Mouse (Mus musculus): Measurements from ENCODE around the gene Gna12. TPM values are rescaled to one million over a fixed set of nuclear protein-coding genes. Genes with fewer than 3 reads are reported as not detected.
A peak's percentile ranks its signal among the peaks of the same experiment; 100 is the strongest.

The Gna12 gene
- total RNA-seq (2014; fragmentation: Nextera tagmentation), result 54.8 and 74.3 TPM in 2 replicates
- total RNA-seq (2017), result 27.8 and 37.6 TPM in 2 replicates

DNA sequence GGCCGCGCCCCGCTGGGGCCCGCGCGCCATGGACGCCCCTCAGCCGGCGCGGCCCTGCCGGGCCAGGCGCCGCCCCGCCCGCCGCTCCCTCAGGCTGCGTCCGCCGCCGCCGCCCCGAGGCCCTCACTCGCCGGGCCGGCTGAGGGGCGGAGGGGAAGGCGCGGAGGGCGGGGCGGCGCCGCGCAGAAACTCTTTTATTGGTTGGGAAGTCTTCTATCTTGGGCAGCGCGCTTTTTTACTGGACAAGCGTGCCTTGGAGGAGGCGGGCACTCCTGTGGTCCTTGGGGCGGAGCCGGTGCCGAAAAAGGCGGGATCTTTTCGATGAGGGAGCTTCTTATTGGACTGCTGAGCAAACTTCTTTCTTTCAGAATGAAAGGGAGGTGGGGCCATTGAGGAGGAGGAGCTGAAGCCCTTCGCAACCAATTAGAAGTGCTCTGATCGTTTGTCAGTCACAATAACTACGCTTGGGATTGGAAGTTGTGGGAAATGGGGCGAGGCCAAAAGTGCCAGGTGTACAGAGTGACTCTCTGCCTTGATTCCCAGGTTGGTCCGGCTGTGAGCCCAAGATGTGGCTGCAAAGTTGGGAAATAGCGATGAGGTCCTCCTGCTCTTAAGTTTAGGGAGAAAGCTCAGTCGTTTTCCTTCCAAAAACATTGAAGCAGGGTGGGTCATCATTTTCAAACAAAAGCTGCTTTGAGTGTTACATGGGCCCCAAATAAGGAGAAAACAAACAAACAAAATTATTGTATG lies at the start of gene Gna12:
Gna12 (minus strand) TSS at position 118 of the 750 bp plus-strand sequence.
- ATAC-seq (replicated peaks; ENCODE audit: low FRiP score, low TSS enrichment, poor library complexity, severe bottlenecking), result peak; percentile 94

DNA sequence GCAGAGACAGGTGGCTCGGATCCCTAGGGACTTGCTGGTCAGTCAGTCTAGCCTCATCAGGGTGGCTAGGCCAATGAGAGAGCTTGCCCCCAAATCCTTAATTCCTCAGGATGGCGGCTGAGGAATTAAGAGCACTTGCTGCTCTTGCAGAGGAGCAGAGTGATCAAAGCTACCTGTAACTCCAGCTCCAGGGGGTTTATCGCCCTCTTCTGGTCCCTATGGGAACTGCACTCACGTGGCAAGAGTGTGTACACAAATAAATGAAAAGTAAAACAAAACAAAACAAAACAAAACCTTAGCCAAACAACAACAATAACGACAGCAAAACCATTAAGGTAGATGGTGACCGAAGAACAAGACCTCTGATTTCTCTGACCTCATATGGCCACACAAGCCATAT lies 48.4 kb upstream of the Gna12 start:
- ATAC-seq (replicated peaks; ENCODE audit: low FRiP score, low TSS enrichment, poor library complexity, severe bottlenecking), result no peak

DNA sequence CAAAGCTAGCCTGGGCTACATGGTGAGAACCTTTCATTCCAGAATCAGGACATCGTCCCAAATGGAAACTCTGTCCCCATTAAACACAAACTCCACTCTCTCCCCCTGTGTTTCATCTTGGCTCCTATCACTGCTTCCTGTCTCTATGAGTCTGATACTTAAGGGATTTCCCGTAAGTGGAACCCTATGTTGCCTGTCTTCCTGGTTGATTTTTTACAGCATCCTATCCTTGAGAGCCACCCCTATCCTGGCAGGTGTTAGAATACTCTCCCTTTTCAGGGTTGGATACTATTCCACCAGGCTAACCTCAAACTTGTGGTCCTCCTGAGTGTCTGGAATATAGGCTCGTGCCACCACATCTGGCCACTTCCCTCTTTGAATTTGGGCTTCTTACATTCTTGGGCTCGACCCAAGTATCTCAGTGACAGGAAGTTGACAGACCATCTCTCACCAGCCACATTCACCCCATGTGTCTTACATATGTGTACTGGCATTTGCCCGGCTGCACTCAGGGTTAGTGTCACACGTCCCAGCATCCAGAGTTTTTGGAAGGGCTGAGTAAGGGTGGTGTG lies 43.6 kb upstream of the Gna12 start:
- no peak for ATAC-seq (replicated peaks; ENCODE audit: low FRiP score, low TSS enrichment, poor library complexity, severe bottlenecking)

DNA sequence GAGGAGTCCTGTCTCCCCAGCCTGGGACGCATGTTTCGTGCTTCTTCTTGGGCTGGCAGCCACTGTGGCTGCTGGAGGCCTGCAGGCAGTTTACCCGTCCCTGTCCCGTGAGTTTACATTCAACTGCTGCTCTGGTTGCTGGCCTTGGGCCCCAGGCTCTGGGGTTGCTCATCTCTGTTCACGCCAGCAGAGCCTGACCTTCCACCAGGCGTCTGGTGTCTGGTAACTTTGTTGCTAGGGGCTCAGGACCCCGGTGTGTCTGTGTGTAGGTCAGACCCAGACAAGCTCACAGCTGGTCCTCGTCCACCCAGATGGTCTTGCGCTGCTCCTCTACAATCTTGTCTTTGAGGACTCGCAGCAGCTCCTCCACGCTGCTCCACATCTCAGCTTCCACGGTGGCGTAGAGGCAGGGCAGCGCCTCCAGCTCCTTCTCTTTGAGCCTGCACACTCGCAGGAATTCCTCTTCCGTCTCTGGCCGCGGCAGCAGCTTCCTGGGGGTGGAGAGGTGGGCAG lies 42.9 kb upstream of the Gna12 start:
- ATAC-seq (replicated peaks; ENCODE audit: low FRiP score, low TSS enrichment, poor library complexity, severe bottlenecking), result no peak

DNA sequence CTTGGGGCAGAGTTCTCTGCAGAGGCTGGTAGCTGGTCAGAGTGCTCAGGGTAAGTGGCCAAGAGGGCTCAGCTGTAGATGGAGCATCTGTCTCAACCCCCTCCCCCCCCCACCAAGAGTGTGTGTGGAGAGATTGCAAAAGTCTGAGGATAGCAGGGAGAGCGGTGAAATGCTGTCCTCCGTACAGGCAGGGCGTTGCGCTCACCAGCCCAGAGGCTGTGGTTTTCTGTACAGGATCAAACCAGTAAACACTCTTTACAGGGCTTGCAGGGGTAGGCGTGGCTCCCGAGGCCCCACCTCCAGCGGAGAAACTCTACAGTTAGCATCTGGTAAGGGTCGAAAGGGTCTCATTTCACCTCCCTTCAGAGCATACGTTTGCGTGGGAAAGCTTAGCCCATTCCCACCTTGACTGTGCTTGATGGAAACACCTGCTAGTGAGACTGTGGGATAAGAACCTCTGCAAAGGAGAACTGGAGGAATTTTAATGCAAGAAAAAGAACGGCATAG lies 42.4 kb upstream of the Gna12 start:
- peak; percentile 72 for ATAC-seq (replicated peaks; ENCODE audit: low FRiP score, low TSS enrichment, poor library complexity, severe bottlenecking)

DNA sequence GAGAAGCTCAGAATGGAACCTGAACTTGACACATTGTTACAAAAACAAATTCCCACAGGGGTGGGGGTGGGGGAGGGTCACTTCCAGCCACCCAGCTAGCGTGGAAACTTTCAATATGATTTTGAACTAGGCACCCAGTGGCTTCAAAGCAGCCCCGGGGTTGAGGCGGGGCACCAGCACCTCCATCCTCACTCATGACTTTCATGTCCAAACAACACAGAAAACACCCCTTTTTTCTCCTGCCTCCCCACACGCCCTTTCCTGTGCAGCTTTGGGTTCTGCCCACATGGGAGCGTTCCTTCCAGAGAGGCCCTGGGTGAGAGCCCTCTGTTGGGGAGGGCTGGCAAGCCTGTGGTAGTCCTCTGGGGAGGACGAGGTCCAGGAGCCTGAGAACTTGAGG lies 41.0 kb upstream of the Gna12 start:
- ATAC-seq (replicated peaks; ENCODE audit: low FRiP score, low TSS enrichment, poor library complexity, severe bottlenecking), result no peak

DNA sequence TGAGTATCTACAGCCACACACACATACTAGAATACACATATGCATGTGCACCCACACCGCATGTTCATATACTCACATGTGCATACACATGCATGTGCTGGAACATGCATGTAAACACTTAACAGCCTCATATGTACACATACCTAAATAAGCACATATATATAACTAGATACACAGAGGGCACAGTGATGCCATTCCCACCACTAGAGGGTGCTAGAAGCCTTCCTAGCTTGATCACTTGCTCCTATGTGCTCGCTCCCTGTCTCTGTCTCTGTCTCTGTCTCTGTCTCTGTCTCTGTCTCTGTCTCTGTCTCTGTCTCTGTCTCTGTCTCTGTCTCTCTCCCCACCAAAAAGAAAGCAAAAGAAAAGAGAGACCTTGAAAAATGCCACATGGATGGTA lies 38.8 kb upstream of the Gna12 start:
- ATAC-seq (replicated peaks; ENCODE audit: low FRiP score, low TSS enrichment, poor library complexity, severe bottlenecking), result peak; percentile 78; the same call in 1 of the 2 replicates

DNA sequence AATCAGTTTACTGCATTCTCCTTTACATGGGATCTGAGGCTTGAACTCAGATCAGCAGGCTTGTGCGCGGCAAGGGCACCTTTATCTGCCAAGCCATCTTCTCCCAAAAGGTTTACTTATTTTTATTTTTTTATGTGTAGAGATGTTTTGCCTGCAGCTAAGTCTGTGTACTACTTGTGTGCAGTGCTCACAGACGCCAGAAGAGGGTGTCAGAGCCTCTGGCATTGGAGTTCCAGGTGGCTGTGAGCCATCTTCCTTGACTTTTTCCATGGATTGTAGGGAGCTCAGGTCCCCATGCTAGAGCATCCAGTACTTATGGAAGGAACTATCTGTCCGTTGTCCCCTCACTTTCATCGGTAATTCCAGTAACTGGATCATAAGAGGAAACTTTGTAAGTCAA lies 29.5 kb upstream of the Gna12 start:
- no peak for ATAC-seq (replicated peaks; ENCODE audit: low FRiP score, low TSS enrichment, poor library complexity, severe bottlenecking)

DNA sequence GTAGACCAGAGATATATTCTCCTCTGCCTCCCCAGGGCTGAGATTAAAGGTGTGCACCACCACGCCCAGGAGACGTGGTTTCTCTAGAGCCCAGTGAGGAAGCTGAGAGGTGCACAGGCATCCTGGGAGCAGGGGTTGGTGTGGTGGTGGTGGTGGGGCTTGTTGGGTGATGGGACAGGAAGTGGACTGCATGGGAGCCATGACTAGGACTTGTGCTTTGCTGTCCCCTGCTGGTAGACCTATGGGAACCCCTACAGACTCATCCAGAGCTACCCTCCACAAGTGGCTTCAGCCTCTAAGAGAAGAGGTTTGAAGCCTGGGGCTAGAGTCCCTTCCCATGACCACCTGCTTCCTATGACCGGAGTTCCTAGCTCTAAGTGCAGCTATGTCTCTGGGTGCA lies 28.1 kb upstream of the Gna12 start:
- peak; percentile 53 for ATAC-seq (replicated peaks; ENCODE audit: low FRiP score, low TSS enrichment, poor library complexity, severe bottlenecking)

DNA sequence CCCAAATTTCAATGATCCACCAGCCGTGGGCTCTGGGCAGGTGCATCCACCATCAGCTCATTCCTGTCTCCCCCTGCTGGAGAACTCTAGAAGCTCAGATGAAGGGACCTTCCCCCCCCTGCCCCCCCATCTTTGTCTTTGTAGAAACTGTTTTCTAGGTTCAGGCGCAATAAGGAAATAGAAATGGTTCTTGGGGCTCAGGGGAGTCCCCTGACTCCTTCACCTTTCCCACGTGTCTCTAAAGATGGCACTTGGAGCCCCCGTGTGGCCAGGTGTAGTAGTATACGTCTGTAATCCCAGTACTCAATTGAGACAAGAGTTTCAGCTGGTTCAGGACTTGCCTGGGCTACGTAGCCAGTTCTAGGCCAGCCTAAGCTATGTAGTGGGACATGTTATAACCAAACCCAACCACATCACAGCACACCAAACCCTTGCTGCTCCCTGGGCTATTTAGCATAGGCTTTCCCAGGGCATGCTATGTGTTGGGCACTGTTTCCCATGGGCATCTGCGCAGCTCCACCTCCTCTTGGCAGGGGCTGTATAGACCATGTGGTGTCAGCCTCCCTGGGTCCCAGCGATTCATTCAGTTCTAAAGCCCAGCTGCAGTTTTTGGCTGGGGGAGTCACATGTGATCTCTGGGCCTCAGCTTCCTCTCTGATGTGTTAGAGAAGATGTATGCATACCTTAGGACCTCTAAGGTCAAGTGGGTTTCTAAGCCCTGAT lies 27.4 kb upstream of the Gna12 start:
- ATAC-seq (replicated peaks; ENCODE audit: low FRiP score, low TSS enrichment, poor library complexity, severe bottlenecking), result peak; percentile 53; the same call in 1 of the 2 replicates

DNA sequence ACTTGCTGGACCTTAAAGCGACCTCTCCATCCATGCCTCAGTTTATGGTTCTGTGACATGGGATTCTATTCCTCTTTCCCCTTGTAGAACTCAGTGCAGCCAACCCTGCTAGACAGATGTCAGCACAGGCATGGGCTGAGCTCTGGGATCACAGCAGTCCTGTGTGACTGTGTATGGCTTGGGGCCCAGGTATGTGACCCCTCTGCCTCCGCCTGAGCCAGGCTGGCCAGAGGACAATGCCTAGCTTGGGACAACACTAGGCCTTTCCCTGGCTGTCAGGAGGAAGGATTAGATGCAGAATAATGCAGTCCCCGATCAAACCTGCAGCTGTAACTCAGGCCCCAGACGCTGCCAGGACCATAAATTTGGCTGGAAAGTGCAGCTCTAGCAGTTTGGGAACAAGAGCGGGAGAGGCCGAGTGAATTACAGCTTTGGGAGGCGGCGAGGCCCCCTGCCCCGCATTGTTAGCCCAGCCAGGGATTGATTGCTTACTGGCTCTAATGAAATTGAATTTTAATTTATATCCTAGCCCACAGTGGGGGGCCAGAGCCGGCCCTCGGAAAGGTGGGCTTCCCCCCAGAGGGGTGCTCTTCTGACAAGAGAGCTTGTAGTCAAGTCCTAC lies 25.8 kb upstream of the Gna12 start:
- no peak for ATAC-seq (replicated peaks; ENCODE audit: low FRiP score, low TSS enrichment, poor library complexity, severe bottlenecking)

DNA sequence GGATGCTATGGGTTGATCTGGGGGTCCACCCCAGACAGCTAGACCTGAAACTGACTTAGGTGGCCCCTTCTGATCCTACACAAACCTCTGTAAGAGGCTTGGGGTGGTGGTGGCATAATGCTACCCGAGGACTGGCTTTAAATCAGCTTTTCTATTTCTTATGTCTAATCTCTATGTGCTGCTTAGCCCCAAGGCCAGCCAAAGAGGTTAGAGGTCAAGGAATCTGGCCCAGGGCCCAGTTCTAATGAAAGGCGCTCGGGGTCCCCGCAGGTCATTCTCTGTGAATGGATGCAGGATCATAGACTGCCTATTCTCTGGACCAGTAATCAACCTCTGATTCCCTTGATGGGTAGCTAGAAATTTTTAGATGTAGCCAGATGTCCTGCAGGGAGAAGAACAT lies 24.5 kb upstream of the Gna12 start:
- no peak for ATAC-seq (replicated peaks; ENCODE audit: low FRiP score, low TSS enrichment, poor library complexity, severe bottlenecking)

DNA sequence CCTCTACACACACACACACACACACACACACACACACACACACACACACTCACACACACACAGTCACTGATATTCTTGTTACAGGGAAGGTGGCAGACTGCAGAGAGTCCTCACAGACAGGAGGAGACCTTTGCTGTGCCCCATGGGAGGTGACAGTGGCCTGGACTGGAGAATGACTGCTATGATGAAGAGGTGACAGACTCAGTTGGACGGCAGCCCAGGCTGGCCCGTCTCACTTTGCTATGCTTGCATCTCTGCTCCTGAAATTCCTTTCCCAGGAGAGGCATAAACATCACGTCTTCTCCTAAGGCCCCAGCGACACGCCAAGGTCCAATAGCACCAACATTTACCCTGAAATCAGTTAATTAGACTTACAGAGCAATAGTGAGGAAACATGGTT lies 23.5 kb upstream of the Gna12 start:
- ATAC-seq (replicated peaks; ENCODE audit: low FRiP score, low TSS enrichment, poor library complexity, severe bottlenecking), result no peak

DNA sequence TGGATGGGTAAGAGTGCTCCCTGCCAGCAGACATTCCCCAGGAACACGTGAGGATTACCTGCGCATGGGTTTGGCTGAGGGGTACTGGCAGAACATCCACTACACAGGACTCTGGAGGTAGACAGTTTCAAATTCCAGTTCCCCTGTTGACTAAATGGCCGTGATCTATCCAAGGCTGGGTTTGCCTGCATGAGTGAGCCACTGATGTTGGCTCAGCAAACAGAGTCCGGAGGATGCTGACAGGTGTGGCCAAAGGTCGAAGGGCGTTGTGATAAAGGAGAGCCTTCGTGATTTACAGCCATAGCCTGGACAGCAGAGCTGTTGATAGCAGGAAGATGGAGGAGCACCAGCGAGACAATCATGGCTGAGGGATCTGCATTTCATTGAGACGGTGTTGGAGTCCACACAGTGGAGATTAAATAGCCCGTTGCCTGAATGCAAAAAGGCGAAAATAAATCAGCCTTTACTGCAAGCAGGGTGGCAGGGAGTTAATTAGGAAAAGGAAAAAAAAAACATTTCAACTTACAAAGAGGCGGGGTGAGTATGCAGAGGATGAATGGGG lies 22.3 kb upstream of the Gna12 start:
- ATAC-seq (replicated peaks; ENCODE audit: low FRiP score, low TSS enrichment, poor library complexity, severe bottlenecking), result no peak

DNA sequence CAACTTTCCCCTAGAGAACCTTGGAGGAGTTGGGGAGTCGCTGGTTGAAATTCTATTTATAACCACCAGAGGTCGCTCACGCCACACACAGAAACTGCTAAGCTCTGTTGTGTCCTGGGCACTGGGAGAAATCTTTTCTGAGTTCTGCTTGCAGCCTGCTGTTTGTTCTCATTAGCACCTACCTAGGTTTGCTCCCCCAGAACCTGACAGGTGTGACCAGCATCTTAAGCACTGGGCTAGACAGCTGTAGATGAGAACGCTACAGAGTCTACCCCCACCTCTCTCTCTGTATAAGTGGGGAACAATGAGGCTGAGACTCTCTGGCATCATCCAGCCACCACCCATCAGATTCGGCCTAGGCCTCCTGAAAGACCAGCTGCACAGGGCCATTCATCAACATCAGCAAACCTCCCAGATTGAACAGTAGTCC lies 17.1 kb upstream of the Gna12 start:
- ATAC-seq (replicated peaks; ENCODE audit: low FRiP score, low TSS enrichment, poor library complexity, severe bottlenecking), result peak; percentile 78

DNA sequence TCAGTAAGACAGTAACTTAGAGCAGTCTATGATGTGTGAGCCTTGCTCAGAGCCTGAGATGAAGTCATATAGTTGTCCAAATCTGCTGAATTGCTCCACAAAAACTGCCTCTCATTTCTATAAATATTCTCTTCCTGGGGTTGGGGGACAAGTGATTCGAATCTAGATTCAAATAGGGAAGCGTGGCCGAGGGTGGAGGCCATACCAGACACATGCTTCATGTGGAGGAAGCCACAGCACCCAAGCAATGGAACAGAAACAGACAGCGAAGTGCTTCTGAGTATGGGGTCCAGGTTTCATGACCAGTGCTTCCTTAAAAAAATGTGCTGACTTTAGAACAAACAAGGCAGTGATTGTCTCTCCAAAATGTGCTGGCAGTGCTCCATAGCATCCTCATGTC lies 11.7 kb upstream of the Gna12 start:
- ATAC-seq (replicated peaks; ENCODE audit: low FRiP score, low TSS enrichment, poor library complexity, severe bottlenecking), result no peak

DNA sequence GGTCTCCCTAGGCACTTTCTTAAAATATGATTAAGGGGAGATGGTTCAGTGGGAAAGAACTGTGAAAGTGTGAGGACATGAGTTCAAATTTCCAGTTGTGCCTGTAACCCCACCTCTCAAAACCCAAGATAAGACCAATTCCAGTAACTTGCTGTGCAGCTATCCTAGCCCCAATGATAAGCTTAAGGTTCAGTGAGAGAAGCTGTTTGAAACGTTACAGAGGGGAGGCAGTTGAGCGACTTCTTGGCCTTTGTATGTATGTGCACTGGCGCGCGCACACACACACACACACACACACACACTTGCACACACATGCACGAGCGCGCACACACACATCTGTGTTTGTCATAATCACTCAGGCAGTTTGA lies 817 bp upstream of the Gna12 start:
- ATAC-seq (replicated peaks; ENCODE audit: low FRiP score, low TSS enrichment, poor library complexity, severe bottlenecking), result peak; percentile 50

DNA sequence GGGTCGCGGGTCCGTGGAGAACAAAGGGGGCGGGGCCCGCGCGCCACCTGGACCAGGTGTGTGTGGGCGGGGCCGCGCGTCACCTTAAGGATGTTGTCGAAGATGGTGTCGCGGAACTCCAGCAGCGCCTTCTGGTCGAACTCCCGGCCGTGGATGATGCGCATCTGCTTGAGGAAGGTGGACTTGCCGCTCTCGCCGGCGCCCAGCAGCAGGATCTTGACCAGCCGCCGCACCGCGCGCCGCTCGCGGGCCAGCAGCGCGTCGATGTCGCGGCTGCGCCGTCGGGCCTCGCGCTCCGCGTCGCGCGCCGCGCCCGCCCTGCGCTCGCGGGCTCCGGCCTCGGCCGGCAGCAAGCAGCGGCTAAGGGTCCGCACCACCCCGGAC lies 328 bp downstream of the Gna12 start:
- ATAC-seq (replicated peaks; ENCODE audit: low FRiP score, low TSS enrichment, poor library complexity, severe bottlenecking), result no peak

DNA sequence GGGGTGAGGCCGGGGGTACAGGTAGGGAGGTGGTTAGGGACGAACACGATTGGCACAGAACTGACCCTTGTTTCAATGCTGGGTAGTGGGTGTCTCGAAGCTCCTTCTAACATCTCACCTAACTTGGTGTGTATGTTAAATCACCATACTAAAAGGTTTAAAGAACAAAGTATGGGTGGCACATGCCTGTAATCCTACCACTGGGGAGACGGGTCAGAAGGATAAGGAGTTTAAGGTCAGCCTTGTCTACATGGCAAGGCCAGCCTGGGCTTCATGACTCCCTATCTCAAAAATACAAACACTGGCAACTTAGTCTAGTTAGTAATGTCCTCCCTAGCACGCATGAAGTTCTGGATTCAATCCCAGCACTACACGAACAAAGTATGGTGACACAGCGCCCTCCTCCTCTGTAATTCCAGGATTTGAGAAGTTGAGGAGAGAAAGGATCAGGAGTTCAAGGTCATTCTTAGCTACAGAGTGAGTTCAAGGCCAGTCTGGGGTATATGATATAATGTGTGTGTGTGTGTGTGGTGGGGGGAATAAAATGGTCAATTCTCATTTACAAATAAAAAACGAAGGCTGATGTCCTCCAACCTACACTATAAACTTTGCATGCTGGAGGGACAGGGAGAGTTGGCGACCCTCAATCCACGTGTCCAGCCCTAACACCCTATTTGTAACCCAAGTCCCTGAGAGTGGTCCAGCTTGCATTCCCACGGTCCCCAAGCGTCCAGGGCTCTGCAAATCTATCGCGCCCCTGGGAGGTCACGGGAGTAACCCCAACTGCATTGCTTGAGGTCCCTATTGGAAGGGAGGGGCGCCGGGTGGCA lies 935 bp downstream of the Gna12 start:
- ATAC-seq (replicated peaks; ENCODE audit: low FRiP score, low TSS enrichment, poor library complexity, severe bottlenecking), result no peak
